ENCODE assay signal across 9 mouse cellular contexts in the genomic region with DNA sequence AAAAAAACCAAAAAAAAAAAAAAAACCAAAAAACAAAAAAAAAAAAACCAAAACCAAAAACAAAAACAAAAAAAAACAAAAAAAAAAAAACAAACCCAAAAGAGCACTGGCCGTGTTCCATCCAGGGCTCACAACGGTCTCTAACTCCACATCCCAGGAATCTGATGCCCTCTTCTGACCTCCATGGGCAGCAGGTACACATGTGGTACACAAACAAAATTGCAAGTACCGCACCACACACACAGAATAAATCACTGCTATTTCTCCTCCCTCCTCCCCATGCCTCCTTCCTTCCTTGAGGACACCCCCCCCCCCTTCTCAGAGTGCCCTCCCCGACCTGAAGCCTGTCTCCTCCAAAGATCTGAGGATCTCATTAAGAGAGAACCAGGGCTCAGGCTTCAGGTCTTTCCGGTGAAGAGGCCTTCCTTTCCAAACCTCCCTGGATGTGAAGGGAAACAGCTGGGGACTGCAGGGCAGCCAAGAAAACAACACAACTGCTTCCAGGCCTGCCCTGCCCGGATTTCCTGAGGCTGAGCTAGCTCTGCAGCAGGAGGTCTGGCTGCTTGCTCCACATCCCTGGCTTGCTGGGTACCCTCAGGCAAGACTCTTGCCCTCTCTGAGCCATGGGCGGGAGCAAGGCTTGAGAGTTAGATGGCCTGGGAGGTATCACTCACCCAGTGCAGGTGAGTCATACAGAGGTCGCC. TPM values are rescaled to one million over a fixed set of nuclear protein-coding genes. Genes with fewer than 3 reads are reported as not detected.
DNase-seq lines count a peak whose midpoint lies in the region; ATAC-seq and TF ChIP-seq lines count a peak whose summit lies in the region.
"Had no signal": no experiment of that assay in that cellular context is flagged by ENCODE, and none has a peak within 500 bp of the region (broad histone marks: within the 10 kb centered on the region; RNA-seq: fewer than 3 reads in every experiment).

No protein-coding gene starts in this region.

- no peaks in the 10 kb centered on the region for H3K9me3 ChIP-seq in hindbrain, postnatal 0 days (ENCODE audit: low read length)
- H3K9me3 ChIP-seq in hindbrain, embryonic 16.5 days (ENCODE audit: control insufficient read depth, low read length): no peaks in the 10 kb centered on the region
- no peaks in the 10 kb centered on the region for H3K9me3 ChIP-seq in embryonic facial prominence, embryonic 12.5 days
- no peaks in the 10 kb centered on the region for H3K9me3 ChIP-seq in intestine, embryonic 16.5 days (ENCODE audit: control insufficient read depth, low read length)
- H3K9me3 ChIP-seq in midbrain, postnatal 0 days (ENCODE audit: low read length): no peaks in the 10 kb centered on the region
- 0 out of 2 replicates have a peak, but pooled peaks cover 3% of the 10 kb centered on the region for H3K9me3 ChIP-seq in forebrain, embryonic 13.5 days (replicated peaks)
- H3K9me3 ChIP-seq in midbrain, embryonic 13.5 days: no peaks in the 10 kb centered on the region

- no peak for TF ChIP-seq CTCF in hindbrain, postnatal 0 days (IDR thresholded peaks at IDR 0.05; ENCODE audit: low read depth)
- no peak for TF ChIP-seq CTCF in midbrain, postnatal 0 days (IDR thresholded peaks at IDR 0.05)

- H3K4me3 ChIP-seq in hindbrain, postnatal 0 days (ENCODE audit: low read length): no peak overlapping the region
- no peak overlapping the region for H3K4me3 ChIP-seq in hindbrain, embryonic 16.5 days (ENCODE audit: low read length)
- H3K4me3 ChIP-seq in embryonic facial prominence, embryonic 12.5 days: no peak overlapping the region
- H3K4me3 ChIP-seq in intestine, embryonic 16.5 days (ENCODE audit: low read length): no peak overlapping the region
- H3K4me3 ChIP-seq in midbrain, postnatal 0 days (ENCODE audit: low read depth, low read length): no peak overlapping the region
- no peak overlapping the region for H3K4me3 ChIP-seq in forebrain, embryonic 13.5 days
- H3K4me3 ChIP-seq in midbrain, embryonic 13.5 days (replicated peaks): no peak overlapping the region

- H3K27me3 ChIP-seq in hindbrain, postnatal 0 days (ENCODE audit: insufficient read depth, low read length): no peaks in the 10 kb centered on the region
- no peaks in the 10 kb centered on the region for H3K27me3 ChIP-seq in hindbrain, embryonic 16.5 days (replicated peaks; ENCODE audit: control insufficient read depth, insufficient read depth, low read length)
- no peaks in the 10 kb centered on the region for H3K27me3 ChIP-seq in embryonic facial prominence, embryonic 12.5 days
- H3K27me3 ChIP-seq in intestine, embryonic 16.5 days (replicated peaks; ENCODE audit: control insufficient read depth, insufficient read depth, low read length): no peaks in the 10 kb centered on the region
- H3K27me3 ChIP-seq in midbrain, postnatal 0 days (ENCODE audit: insufficient read depth, low read length): no peaks in the 10 kb centered on the region
- no peaks in the 10 kb centered on the region for H3K27me3 ChIP-seq in forebrain, embryonic 13.5 days
- no peaks in the 10 kb centered on the region for H3K27me3 ChIP-seq in midbrain, embryonic 13.5 days

- 69% methylated on average over 8 of the region's 8 CpGs for WGBS in hindbrain, postnatal 0 days
- 71% methylated on average over 8 of the region's 8 CpGs for WGBS in hindbrain, embryonic 16.5 days
- 45% methylated on average over 8 of the region's 8 CpGs for WGBS in embryonic facial prominence, embryonic 12.5 days
- 61% methylated on average over 8 of the region's 8 CpGs for WGBS in intestine, embryonic 16.5 days
- WGBS in midbrain, postnatal 0 days: 75% methylated on average over 8 of the region's 8 CpGs
- 77% methylated on average over 8 of the region's 8 CpGs for WGBS in forebrain, embryonic 13.5 days
- whole genome bisulfite sequencing in midbrain, embryonic 13.5 days: 71% methylated on average over 8 of the region's 8 CpGs

- DNase-seq in hindbrain, postnatal 0 days (ENCODE audit: low spot score): peak; percentile 7
- peak; percentile 72 for DNase-seq in lung, postnatal 10 days
- no peak for DNase-seq in midbrain, postnatal 0 days (ENCODE audit: low spot score)

- no peak overlapping the region for H3K4me2 ChIP-seq in hindbrain, postnatal 0 days (ENCODE audit: low read depth, low read length)
- no peak overlapping the region for H3K4me2 ChIP-seq in hindbrain, embryonic 16.5 days (ENCODE audit: low read length)
- no peak overlapping the region for H3K4me2 ChIP-seq in embryonic facial prominence, embryonic 12.5 days (replicated peaks)
- H3K4me2 ChIP-seq in intestine, embryonic 16.5 days (ENCODE audit: low read depth, low read length): no peak overlapping the region
- no peak overlapping the region for H3K4me2 ChIP-seq in midbrain, postnatal 0 days (ENCODE audit: low read depth, low read length, poor library complexity, severe bottlenecking)
- no peak overlapping the region for H3K4me2 ChIP-seq in forebrain, embryonic 13.5 days
- H3K4me2 ChIP-seq in midbrain, embryonic 13.5 days (replicated peaks): no peak overlapping the region

- H3K9ac ChIP-seq in hindbrain, postnatal 0 days (replicated peaks; ENCODE audit: low read length): no peak overlapping the region
- H3K9ac ChIP-seq in hindbrain, embryonic 16.5 days (ENCODE audit: low read depth, low read length): no peak overlapping the region
- no peak overlapping the region for H3K9ac ChIP-seq in embryonic facial prominence, embryonic 12.5 days
- H3K9ac ChIP-seq in intestine, embryonic 16.5 days (ENCODE audit: low read depth, low read length): no peak overlapping the region
- no peak overlapping the region for H3K9ac ChIP-seq in midbrain, postnatal 0 days (replicated peaks; ENCODE audit: low read length, poor library complexity, severe bottlenecking)
- H3K9ac ChIP-seq in forebrain, embryonic 13.5 days: no peak overlapping the region
- H3K9ac ChIP-seq in midbrain, embryonic 13.5 days (replicated peaks): no peak overlapping the region

- no peak for ATAC-seq in hindbrain, postnatal 0 days
- no peak for ATAC-seq in hindbrain, embryonic 16.5 days
- ATAC-seq in embryonic facial prominence, embryonic 12.5 days (ENCODE audit: insufficient number of reproducible peaks, insufficient read depth, low FRiP score, low TSS enrichment): no peak
- ATAC-seq in intestine, embryonic 16.5 days: peak; percentile 55; the same call in 1 of the 2 replicates
- ATAC-seq in midbrain, postnatal 0 days (ENCODE audit: low FRiP score): no peak
- ATAC-seq in forebrain, embryonic 13.5 days: no peak
- no peak for ATAC-seq in midbrain, embryonic 13.5 days
- ATAC-seq: forebrain, embryonic 16.5 days had no signal

- no peaks in the 10 kb centered on the region for H3K4me1 ChIP-seq in hindbrain, postnatal 0 days (ENCODE audit: insufficient read depth, low read length)
- no peaks in the 10 kb centered on the region for H3K4me1 ChIP-seq in hindbrain, embryonic 16.5 days (ENCODE audit: control insufficient read depth, insufficient read depth, low read depth, low read length)
- peaks cover 9% of the 10 kb centered on the region; the same call in 1 of the 2 replicates for H3K4me1 ChIP-seq in embryonic facial prominence, embryonic 12.5 days
- no peaks in the 10 kb centered on the region for H3K4me1 ChIP-seq in intestine, embryonic 16.5 days (ENCODE audit: control insufficient read depth, insufficient read depth, low read length)
- H3K4me1 ChIP-seq in midbrain, postnatal 0 days (ENCODE audit: insufficient read depth, low read length): no peaks in the 10 kb centered on the region
- 0 out of 2 replicates have a peak, but pooled peaks cover under 1% of the 10 kb centered on the region for H3K4me1 ChIP-seq in forebrain, embryonic 13.5 days
- no peaks in the 10 kb centered on the region for H3K4me1 ChIP-seq in midbrain, embryonic 13.5 days (replicated peaks)

- H3K27ac ChIP-seq in hindbrain, postnatal 0 days: no peak overlapping the region
- no peak overlapping the region for H3K27ac ChIP-seq in hindbrain, embryonic 16.5 days (ENCODE audit: low read depth, low read length)
- H3K27ac ChIP-seq in embryonic facial prominence, embryonic 12.5 days: 0 out of 2 replicates have a peak overlapping the region, but pooled peaks have one; percentile 17
- H3K27ac ChIP-seq in intestine, embryonic 16.5 days (ENCODE audit: low read length): no peak overlapping the region
- no peak overlapping the region for H3K27ac ChIP-seq in midbrain, postnatal 0 days (ENCODE audit: low read depth, low read length)
- H3K27ac ChIP-seq in forebrain, embryonic 13.5 days: no peak overlapping the region
- no peak overlapping the region for H3K27ac ChIP-seq in midbrain, embryonic 13.5 days

- no peaks in the 10 kb centered on the region for H3K36me3 ChIP-seq in hindbrain, postnatal 0 days (ENCODE audit: insufficient read depth, low read length)
- no peaks in the 10 kb centered on the region for H3K36me3 ChIP-seq in hindbrain, embryonic 16.5 days (ENCODE audit: control insufficient read depth, insufficient read depth, low read length)
- no peaks in the 10 kb centered on the region for H3K36me3 ChIP-seq in embryonic facial prominence, embryonic 12.5 days
- no peaks in the 10 kb centered on the region for H3K36me3 ChIP-seq in intestine, embryonic 16.5 days (ENCODE audit: control insufficient read depth, insufficient read depth, low read length)
- H3K36me3 ChIP-seq in midbrain, postnatal 0 days (ENCODE audit: insufficient read depth, low read length): no peaks in the 10 kb centered on the region
- H3K36me3 ChIP-seq in forebrain, embryonic 13.5 days (ENCODE audit: poor library complexity, severe bottlenecking): no peaks in the 10 kb centered on the region
- no peaks in the 10 kb centered on the region for H3K36me3 ChIP-seq in midbrain, embryonic 13.5 days

RNA-seq across cellular contexts. Expression of gene Fscn1, which starts 15.0 kb away (rescaled TPM):
- total RNA-seq in hindbrain, postnatal 0 days (2014; rRNA removed): 613 and 715 TPM in 2 replicates
- 412 and 457 TPM in 2 replicates for polyA plus RNA-seq in hindbrain, postnatal 0 days (2015; fragmentation: Nextera tagmentation; extraction: Ambion mirVana)
- polyA plus RNA-seq in hindbrain, embryonic 16.5 days (2015; fragmentation: Nextera tagmentation; extraction: Ambion mirVana): 478 and 522 TPM in 2 replicates
- 506 and 520 TPM in 2 replicates for polyA plus RNA-seq in embryonic facial prominence, embryonic 12.5 days (2016; fragmentation: Nextera tagmentation; extraction: Ambion mirVana)
- polyA plus RNA-seq in intestine, embryonic 16.5 days (2015; fragmentation: Nextera tagmentation; extraction: Ambion mirVana): 120 and 129 TPM in 2 replicates
- 536 and 616 TPM in 2 replicates for total RNA-seq in midbrain, postnatal 0 days (2014; rRNA removed)
- polyA plus RNA-seq in midbrain, postnatal 0 days (2015; fragmentation: Nextera tagmentation; extraction: Ambion mirVana): 485 and 504 TPM in 2 replicates
- polyA plus RNA-seq in forebrain, embryonic 13.5 days (2015; fragmentation: Nextera tagmentation; extraction: Ambion mirVana): 521 and 522 TPM in 2 replicates
- 555 TPM in 2 replicates for polyA plus RNA-seq in midbrain, embryonic 13.5 days (2015; fragmentation: Nextera tagmentation; extraction: Ambion mirVana)

RNA-seq across cellular contexts. Expression of gene Actb, which starts 38.6 kb away (rescaled TPM):
- total RNA-seq in hindbrain, postnatal 0 days (2014; rRNA removed): 5,437 and 5,693 TPM in 2 replicates
- 15,098 and 15,291 TPM in 2 replicates for polyA plus RNA-seq in hindbrain, postnatal 0 days (2015; fragmentation: Nextera tagmentation; extraction: Ambion mirVana)
- polyA plus RNA-seq in hindbrain, embryonic 16.5 days (2015; fragmentation: Nextera tagmentation; extraction: Ambion mirVana): 11,512 and 13,219 TPM in 2 replicates
- polyA plus RNA-seq in embryonic facial prominence, embryonic 12.5 days (2016; fragmentation: Nextera tagmentation; extraction: Ambion mirVana): 13,963 and 14,730 TPM in 2 replicates
- polyA plus RNA-seq in intestine, embryonic 16.5 days (2015; fragmentation: Nextera tagmentation; extraction: Ambion mirVana): 14,111 and 16,287 TPM in 2 replicates
- total RNA-seq in midbrain, postnatal 0 days (2014; rRNA removed): 5,191 and 5,200 TPM in 2 replicates
- 15,915 and 17,004 TPM in 2 replicates for polyA plus RNA-seq in midbrain, postnatal 0 days (2015; fragmentation: Nextera tagmentation; extraction: Ambion mirVana)
- 15,903 and 18,325 TPM in 2 replicates for polyA plus RNA-seq in forebrain, embryonic 13.5 days (2015; fragmentation: Nextera tagmentation; extraction: Ambion mirVana)
- polyA plus RNA-seq in midbrain, embryonic 13.5 days (2015; fragmentation: Nextera tagmentation; extraction: Ambion mirVana): 15,567 and 17,404 TPM in 2 replicates

RNA-seq across cellular contexts. Expression of gene Fbxl18, which starts 49.9 kb away (rescaled TPM):
- total RNA-seq in hindbrain, postnatal 0 days (2014; rRNA removed): 68.6 and 73.8 TPM in 2 replicates
- 28.0 and 31.4 TPM in 2 replicates for polyA plus RNA-seq in hindbrain, postnatal 0 days (2015; fragmentation: Nextera tagmentation; extraction: Ambion mirVana)
- polyA plus RNA-seq in hindbrain, embryonic 16.5 days (2015; fragmentation: Nextera tagmentation; extraction: Ambion mirVana): 29.7 and 32.9 TPM in 2 replicates
- 14.6 and 16.5 TPM in 2 replicates for polyA plus RNA-seq in embryonic facial prominence, embryonic 12.5 days (2016; fragmentation: Nextera tagmentation; extraction: Ambion mirVana)
- polyA plus RNA-seq in intestine, embryonic 16.5 days (2015; fragmentation: Nextera tagmentation; extraction: Ambion mirVana): 7.7 and 10.3 TPM in 2 replicates
- 52.8 and 67.5 TPM in 2 replicates for total RNA-seq in midbrain, postnatal 0 days (2014; rRNA removed)
- 25.5 and 27.5 TPM in 2 replicates for polyA plus RNA-seq in midbrain, postnatal 0 days (2015; fragmentation: Nextera tagmentation; extraction: Ambion mirVana)
- 30.7 and 35.1 TPM in 2 replicates for polyA plus RNA-seq in forebrain, embryonic 13.5 days (2015; fragmentation: Nextera tagmentation; extraction: Ambion mirVana)
- 40.1 and 40.4 TPM in 2 replicates for polyA plus RNA-seq in midbrain, embryonic 13.5 days (2015; fragmentation: Nextera tagmentation; extraction: Ambion mirVana)
